Mouse (Mus musculus): ENCODE data around the gene C130079G13Rik.

GRCm38 (mm10) chr3:59947294-59947950 lies 22.4 kb downstream of the C130079G13Rik start:
- no peak for TF ChIP-seq GATA1 (IDR thresholded peaks at IDR 0.05; ENCODE audit: borderline replicate concordance, low read length)
- no peak for TF ChIP-seq FLI1 (IDR thresholded peaks at IDR 0.05; ENCODE audit: low read length)

Measured in megakaryocyte, embryonic 14.5 days (primary cell).